Mouse (Mus musculus): ENCODE data around the gene Thsd4.

Thsd4 gene

GRCm38 (mm10) chr9:60518216-60518615, 3.6 kb downstream of the Thsd4 start:
- in situ Hi-C loops (cut with MboI; ENCODE audit: low sequenced_read_pairs) = no loop called here

- in situ Hi-C loops (cut with MboI; ENCODE audit: low sequenced_read_pairs) = no loop called here
These were observed 4.7 kb downstream of the Thsd4 start for GRCm38 (mm10) chr9:60517148-60517547.

DNA sequence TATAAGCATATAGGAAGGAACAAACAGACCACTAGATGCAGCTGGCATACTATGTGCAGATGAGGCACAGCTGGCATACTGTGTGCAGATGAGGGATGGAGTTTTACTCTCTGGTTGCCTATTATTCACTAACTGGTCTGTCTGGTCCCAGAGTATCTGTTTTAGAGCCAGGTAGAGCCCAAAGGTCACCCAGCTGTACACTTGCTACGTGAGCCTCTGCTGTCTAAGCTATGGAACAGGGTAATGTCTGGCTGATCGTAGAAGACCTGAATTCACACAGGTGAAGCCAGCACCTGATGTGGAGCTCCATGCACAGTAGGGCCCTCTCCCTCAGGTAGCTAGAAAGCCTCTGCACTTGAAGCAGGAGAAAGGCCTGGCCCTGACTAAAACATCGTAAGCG, 5.5 kb downstream of the Thsd4 start:
- in situ Hi-C loops (cut with MboI; ENCODE audit: low sequenced_read_pairs) = no loop called here

- in situ Hi-C loops (cut with MboI; ENCODE audit: low sequenced_read_pairs) = no loop called here
These were observed 8.5 kb downstream of the Thsd4 start for GRCm38 (mm10) chr9:60513329-60513788.

DNA sequence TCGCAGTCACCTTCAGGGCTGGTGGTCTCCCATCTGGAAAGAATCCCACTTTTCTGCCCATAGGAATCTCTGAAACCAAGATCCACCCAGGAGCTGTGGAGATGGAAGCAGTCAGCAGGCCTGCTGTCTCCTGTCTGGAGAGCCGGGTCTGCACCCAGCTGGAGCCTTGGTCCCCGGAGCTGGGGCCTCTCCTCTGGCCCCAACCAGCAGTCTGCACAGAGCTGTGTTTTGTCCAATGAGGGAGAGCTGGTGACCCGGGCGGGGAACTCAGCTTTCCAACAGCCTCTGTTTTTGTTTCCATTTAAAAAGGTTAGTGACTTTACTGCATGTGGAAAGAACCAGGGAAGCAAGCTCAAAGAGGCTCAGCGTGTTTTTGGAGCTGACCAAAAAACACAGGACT, 11.0 kb downstream of the Thsd4 start:
- in situ Hi-C loops (cut with MboI; ENCODE audit: low sequenced_read_pairs) = no loop called here

DNA sequence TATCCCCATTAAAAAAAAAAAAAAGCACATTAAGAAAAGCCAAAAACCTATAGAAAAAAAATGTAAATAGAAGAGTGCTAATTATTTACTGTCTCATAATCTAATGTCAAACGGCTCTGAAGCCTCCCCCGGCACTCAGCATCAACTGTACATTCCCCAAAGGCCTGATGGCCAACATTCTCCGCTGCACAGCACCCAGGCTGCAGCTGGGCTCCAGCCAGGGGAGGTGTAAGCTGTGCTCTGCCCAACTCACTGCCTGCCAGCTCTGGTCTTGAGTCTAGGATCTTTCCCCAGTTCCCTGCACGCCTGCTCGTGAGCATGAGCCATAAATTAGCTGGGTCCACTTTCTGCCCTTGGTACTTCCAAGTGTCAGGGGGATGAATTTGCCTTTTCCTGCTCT, 15.7 kb downstream of the Thsd4 start:
- in situ Hi-C loops (cut with MboI; ENCODE audit: low sequenced_read_pairs) = no loop called here

GRCm38 (mm10) chr9:60504378-60505285, 17.2 kb downstream of the Thsd4 start:
- in situ Hi-C loops (cut with MboI; ENCODE audit: low sequenced_read_pairs) = no loop called here

GRCm38 (mm10) chr9:60502220-60502619, 19.6 kb downstream of the Thsd4 start:
- in situ Hi-C loops (cut with MboI; ENCODE audit: low sequenced_read_pairs) = no loop called here

DNA sequence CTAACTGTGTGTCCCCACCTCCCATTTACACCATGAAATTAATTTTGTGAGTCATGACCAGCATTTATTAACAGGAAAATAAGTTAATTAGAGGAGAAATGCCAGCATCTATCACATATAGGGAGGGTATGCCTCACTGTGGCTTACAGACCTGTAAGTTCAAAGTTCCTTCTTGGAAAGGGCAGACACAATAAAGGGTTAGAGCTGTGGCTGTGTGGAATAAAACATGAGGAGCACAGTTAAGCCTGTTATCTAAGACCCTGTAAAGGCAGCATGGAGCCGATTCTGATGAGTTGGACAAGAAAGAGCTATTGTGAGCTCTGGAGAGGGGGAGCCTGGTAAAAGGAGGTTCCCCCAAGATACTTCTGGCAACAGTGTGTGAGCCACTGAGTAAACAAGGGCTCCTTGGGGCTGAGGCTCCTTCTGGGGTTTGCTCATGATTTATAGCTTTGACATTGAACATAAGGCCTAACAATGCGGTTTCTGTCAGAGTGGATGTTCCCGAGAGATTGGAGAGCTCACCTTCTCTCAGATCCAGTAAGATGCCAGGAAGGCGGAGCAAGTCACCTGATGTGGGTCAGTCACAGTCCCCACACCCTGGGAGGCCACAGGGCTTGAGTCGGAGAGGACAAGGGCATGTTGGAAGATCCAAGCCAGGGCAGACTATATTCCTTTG, 20.2 kb downstream of the Thsd4 start:
- in situ Hi-C loops (cut with MboI; ENCODE audit: low sequenced_read_pairs) = no loop called here

DNA sequence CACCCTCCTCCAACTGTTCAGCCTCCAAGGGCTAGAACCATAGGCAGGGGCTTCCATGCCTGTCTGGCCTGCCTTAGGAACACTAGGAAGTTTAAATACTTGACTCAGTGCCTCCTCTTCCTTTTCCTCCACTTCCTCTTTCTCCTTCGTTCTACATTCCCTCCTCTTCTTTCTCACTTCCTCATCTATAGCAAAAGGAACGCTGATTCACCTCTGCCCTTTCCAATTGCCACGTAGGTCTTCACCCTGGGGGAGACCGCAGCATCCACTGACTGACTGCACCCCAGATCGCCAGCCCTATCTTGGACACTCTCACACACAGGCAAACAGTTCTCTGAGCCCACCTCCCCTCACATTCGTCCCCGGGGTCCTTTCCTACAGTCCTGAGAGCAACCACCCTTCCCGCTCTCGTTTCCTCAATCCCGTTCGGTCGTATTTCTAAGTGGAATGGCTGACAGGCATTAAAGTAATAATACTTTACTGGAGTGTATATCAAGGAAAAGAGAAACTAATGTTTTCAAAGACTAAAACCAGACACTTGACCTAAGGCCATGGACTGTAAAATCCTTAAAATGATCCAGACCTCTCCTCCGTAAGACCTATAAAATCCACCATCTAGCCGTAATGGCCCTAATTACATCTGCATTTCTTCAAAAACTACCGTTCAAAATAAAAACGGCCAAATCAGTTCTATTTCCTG, 29.4 kb downstream of the Thsd4 start:
- in situ Hi-C loops (cut with MboI; ENCODE audit: low sequenced_read_pairs) = no loop called here

GRCm38 (mm10) chr9:60491489-60492100, 30.3 kb downstream of the Thsd4 start:
- in situ Hi-C loops (cut with MboI; ENCODE audit: low sequenced_read_pairs) = no loop called here

DNA sequence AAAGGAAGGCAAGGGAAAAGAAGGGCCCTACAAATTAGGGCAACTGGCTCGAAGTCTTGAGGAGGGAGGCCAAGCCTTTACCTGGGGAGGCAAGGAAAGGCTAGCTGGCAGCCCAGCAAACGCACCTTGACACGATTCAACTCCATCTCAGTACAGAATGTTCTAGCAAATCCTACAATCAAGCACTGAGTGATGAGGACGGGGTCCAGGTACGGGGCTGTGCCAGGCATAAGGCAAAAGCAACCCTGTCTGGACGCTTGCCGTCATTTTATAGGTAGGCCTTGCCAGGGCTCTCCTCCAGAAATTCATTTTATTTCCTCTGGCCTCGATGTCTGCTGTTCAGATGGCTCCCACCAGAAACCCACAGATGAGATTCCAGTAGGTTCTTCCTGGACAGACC, 30.8 kb downstream of the Thsd4 start:
- in situ Hi-C loops (cut with MboI; ENCODE audit: low sequenced_read_pairs) = no loop called here

GRCm38 (mm10) chr9:60488816-60489215, 33.0 kb downstream of the Thsd4 start:
- in situ Hi-C loops (cut with MboI; ENCODE audit: low sequenced_read_pairs) = no loop called here

- in situ Hi-C loops (cut with MboI; ENCODE audit: low sequenced_read_pairs) = no loop called here
These were observed 39.7 kb downstream of the Thsd4 start for GRCm38 (mm10) chr9:60482165-60482564.

DNA sequence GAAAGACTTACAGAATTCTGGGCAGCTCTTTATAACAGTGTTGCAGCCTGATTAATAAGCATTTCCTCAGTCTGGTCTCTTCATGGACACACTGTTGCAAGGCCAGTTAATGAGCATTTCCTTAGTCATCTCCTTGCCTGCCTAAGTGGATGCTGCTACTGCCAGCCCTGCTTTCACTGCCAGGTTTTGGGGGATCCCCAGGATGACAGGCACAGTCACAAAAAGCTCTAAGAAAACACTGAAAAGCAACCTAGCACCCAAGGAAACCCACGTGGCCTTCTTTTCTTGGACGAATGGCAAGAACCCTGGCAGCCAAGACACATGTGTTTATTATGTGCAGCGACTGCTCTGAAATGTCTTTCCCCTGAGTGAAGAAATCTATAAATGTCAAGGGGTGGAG, 41.8 kb downstream of the Thsd4 start:
- in situ Hi-C loops (cut with MboI; ENCODE audit: low sequenced_read_pairs) = no loop called here

DNA sequence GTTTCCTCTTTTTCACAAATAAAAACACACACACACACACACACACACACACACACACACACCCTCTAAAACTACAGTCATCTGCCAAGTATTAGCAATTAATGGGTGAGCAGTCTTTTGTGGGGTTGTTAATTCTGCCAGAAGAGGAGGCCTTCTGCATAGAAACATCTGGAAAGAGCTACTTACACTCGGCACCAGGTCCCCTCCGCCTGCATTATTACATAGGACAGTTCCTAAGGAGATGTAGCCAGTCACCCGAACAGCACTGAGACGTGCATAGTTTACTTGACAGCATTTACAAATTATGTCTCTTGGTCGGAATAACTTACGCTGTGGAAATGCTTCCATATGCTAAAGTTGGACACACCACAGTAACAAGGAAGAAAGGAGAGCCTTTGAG, 43.0 kb downstream of the Thsd4 start:
- in situ Hi-C loops (cut with MboI; ENCODE audit: low sequenced_read_pairs) = no loop called here

DNA sequence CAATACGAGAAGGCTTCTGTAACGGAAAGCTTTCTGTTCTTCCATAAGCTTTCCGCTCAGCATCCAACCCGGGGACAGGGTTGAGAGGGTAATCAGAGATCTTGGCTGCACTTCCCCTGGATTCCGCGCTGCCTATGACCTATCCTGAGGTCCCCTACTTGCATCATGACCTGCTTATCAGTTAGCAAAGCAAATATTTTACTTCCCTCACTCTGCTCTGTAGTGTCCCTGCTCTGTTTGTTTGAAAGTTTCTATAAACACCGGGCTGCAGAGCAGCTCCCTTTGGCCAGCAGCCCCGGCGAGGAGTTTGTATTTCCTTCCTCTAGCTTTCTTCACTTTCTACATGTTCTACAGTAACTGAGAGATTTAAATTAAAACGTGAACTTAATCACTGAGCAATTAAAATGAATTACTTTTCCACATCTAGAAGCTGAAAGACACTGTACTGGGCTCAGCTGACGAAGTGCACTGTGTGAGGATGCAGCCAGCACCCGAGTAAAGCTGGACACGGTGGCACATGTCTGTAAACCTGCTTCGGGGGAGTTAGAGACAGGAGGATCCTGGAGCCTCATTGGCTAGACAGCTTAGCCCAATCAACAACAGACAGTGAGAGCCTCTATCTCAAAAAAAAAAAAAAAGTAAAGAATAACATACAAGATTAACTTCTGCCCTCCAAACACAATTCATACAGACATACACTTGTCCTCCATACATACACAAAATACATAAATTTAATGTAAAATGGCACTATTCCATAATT, 43.7 kb downstream of the Thsd4 start:
- in situ Hi-C loops (cut with MboI; ENCODE audit: low sequenced_read_pairs) = no loop called here

DNA sequence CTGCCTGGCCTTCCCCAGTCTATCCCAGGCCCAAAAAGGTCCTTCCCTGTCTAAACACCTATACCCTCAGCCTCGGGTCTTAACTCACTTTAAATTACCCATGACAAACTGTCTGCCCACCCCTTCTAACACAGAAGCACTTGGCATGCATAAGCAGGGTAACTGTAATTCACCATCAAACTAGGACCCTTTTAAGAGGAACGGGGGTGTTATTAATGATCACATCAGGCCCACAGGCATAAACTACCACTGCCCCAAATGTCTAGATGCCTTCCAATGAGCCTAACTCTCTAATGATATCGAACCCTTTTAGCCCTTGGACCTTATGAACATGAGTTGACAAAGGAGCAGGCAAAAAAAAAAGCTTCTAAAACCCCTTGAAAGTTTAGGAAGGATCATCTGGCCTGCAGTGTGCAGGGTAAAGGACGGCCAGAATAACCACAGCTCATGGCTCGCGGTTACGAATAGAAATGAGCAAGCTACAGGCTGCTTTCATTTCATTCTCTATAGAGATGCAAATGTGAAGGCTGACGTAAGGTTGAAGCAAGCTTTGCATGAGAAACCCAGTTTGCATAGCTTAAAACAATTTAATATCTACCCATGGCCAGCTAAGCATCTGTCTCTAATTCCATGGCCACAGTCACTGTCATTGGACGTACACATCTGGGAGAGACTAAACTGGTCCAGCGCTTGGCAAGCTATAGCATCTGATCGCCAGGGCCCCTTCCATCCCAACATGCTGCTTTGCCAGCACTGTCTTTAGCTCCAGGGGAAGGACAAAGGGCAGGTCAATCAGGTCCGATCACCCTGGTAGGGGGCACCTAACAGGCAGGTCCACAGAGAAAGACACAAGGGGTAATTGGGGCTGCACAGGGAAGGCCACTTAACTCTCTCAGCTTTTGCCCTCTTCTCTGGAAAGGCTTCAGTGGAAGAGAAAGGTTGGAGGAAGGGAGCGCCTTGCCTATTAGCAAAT, 61.5 kb downstream of the Thsd4 start:
- in situ Hi-C loops (cut with MboI; ENCODE audit: low sequenced_read_pairs) = no loop called here

GRCm38 (mm10) chr9:60458468-60458962, 63.3 kb downstream of the Thsd4 start:
- in situ Hi-C loops (cut with MboI; ENCODE audit: low sequenced_read_pairs) = no loop called here

Data from CH12F3 (cell line).